Comparison of ENCODE assay signal across 19 mouse cellular contexts in genomic region chr6:4549846-4550548, GRCm38 (mm10). TPM values are rescaled to one million over a fixed set of nuclear protein-coding genes. Genes with fewer than 3 reads are reported as not detected.
DNase-seq lines count a peak whose midpoint lies in the region; ATAC-seq and TF ChIP-seq lines count a peak whose summit lies in the region.
"Had no signal": no experiment of that assay in that cellular context is flagged by ENCODE, and none has a peak within 500 bp of the region (broad histone marks: within the 10 kb centered on the region; RNA-seq: fewer than 3 reads in every experiment).

No protein-coding gene starts in this region.

- DNase-seq in liver, adult 2 months (ENCODE audit: extremely low read depth, low read depth, low spot score), result peak; percentile 16
- DNase-seq in liver, embryonic 11.5 days (ENCODE audit: low spot score), result no peak
- DNase-seq in brain, embryonic 14.5 days (ENCODE audit: low read depth), result peak; percentile 44
- no peak for DNase-seq in left cerebral cortex, postnatal 4 days
- DNase-seq in kidney, postnatal 14 days, result no peak
- DNase-seq: cerebellum, postnatal 10 days; gastrocnemius, postnatal 10 days; heart, postnatal 10 days; kidney, adult 11 months; kidney, postnatal 10 days; lung, postnatal 4 days; right cerebral cortex, postnatal 4 days; thymus, adult 18-20 months had no signal

- intact Hi-C loops in left cerebral cortex, postnatal 4 days (cut with DNase I), result loop anchor here (10.0 kb wide), 2 partner anchors 135 to 835 kb away; partner anchors contain the start of gene Asb4

- no peaks in the 10 kb centered on the region for H3K36me3 ChIP-seq in liver, adult 2 months (ENCODE audit: control insufficient read depth, insufficient read depth, low read length)
- H3K36me3 ChIP-seq in liver, embryonic 11.5 days (ENCODE audit: control insufficient read depth, insufficient read depth, low read length), result no peaks in the 10 kb centered on the region
- H3K36me3 ChIP-seq in intestine, embryonic 15.5 days, result no peaks in the 10 kb centered on the region
- H3K36me3 ChIP-seq in midbrain, embryonic 16.5 days (ENCODE audit: control insufficient read depth, insufficient read depth, low read length), result no peaks in the 10 kb centered on the region
- H3K36me3 ChIP-seq: liver, embryonic 15.5 days had no signal

- H3K27ac ChIP-seq in liver, adult 2 months (replicated peaks; ENCODE audit: insufficient read depth, low read depth, low read length), result no peak overlapping the region
- no peak overlapping the region for H3K27ac ChIP-seq in liver, embryonic 11.5 days (ENCODE audit: low read depth, low read length)
- H3K27ac ChIP-seq in intestine, embryonic 15.5 days, result no peak overlapping the region
- H3K27ac ChIP-seq in midbrain, embryonic 16.5 days (ENCODE audit: low read length), result no peak overlapping the region
- H3K27ac ChIP-seq: liver, embryonic 15.5 days had no signal

- no peak for ATAC-seq in liver, embryonic 11.5 days (replicated peaks; ENCODE audit: low FRiP score)
- peak; percentile 43; the same call in 1 of the 2 replicates for ATAC-seq in intestine, embryonic 15.5 days
- ATAC-seq in midbrain, embryonic 16.5 days, result 0 out of 2 replicates have a peak, but pooled peaks have one; percentile 55
- ATAC-seq: activated CD4-positive, CD25-positive, alpha-beta regulatory T cell, adult 4 months; forebrain, embryonic 16.5 days had no signal

- no peaks in the 10 kb centered on the region; the same call in 1 of the 2 replicates for H3K4me1 ChIP-seq in liver, adult 2 months (ENCODE audit: control insufficient read depth, insufficient read depth, low read length)
- H3K4me1 ChIP-seq in liver, embryonic 11.5 days (replicated peaks; ENCODE audit: control insufficient read depth, insufficient read depth, low read length), result no peaks in the 10 kb centered on the region
- H3K4me1 ChIP-seq in intestine, embryonic 15.5 days (replicated peaks), result no peaks in the 10 kb centered on the region
- peaks cover 2% of the 10 kb centered on the region; the same call in 1 of the 2 replicates for H3K4me1 ChIP-seq in midbrain, embryonic 16.5 days (ENCODE audit: control insufficient read depth, insufficient read depth, low read length)
- H3K4me1 ChIP-seq: liver, embryonic 15.5 days had no signal

- H3K27me3 ChIP-seq in liver, adult 2 months (ENCODE audit: control insufficient read depth, insufficient read depth, low read length), result no peaks in the 10 kb centered on the region
- no peaks in the 10 kb centered on the region for H3K27me3 ChIP-seq in liver, embryonic 11.5 days (replicated peaks; ENCODE audit: control insufficient read depth, insufficient read depth, low read length)
- H3K27me3 ChIP-seq in intestine, embryonic 15.5 days (replicated peaks), result no peaks in the 10 kb centered on the region
- H3K27me3 ChIP-seq in midbrain, embryonic 16.5 days (ENCODE audit: control insufficient read depth, insufficient read depth, low read depth, low read length), result no peaks in the 10 kb centered on the region
- H3K27me3 ChIP-seq: CH12.LX; liver, embryonic 15.5 days had no signal

- TF ChIP-seq POLR2A in liver, adult 2 months (IDR thresholded peaks at IDR 0.05; ENCODE audit: extremely low read depth, insufficient read depth, low read length), result no peak
- TF ChIP-seq POLR2A in brain, embryonic 14.5 days (IDR thresholded peaks at IDR 0.05; ENCODE audit: borderline replicate concordance, extremely low read depth, insufficient read depth, insufficient read length, poor library complexity, severe bottlenecking), result no peak

- 30% methylated on average over 11 of the region's 11 CpGs for WGBS in liver, adult 2 months
- WGBS in liver, embryonic 11.5 days, result 49% methylated on average over 11 of the region's 11 CpGs
- WGBS in intestine, embryonic 15.5 days, result 49% methylated on average over 11 of the region's 11 CpGs
- WGBS in midbrain, embryonic 16.5 days, result 35% methylated on average over 11 of the region's 11 CpGs

- H3K4me3 ChIP-seq in liver, adult 2 months (ENCODE audit: insufficient read depth, low read depth, low read length), result no peak overlapping the region
- no peak overlapping the region for H3K4me3 ChIP-seq in liver, embryonic 11.5 days (ENCODE audit: low read depth, low read length)
- no peak overlapping the region for H3K4me3 ChIP-seq in intestine, embryonic 15.5 days (replicated peaks)
- no peak overlapping the region for H3K4me3 ChIP-seq in midbrain, embryonic 16.5 days (ENCODE audit: low read depth, low read length)
- H3K4me3 ChIP-seq: liver, embryonic 15.5 days had no signal

- no peak overlapping the region for H3K9ac ChIP-seq in liver, adult 2 months (ENCODE audit: low read depth, low read length)
- H3K9ac ChIP-seq in liver, embryonic 11.5 days (ENCODE audit: low read depth, low read length), result no peak overlapping the region
- H3K9ac ChIP-seq in intestine, embryonic 15.5 days, result no peak overlapping the region
- no peak overlapping the region for H3K9ac ChIP-seq in midbrain, embryonic 16.5 days (ENCODE audit: low read depth, low read length)
- H3K9ac ChIP-seq: liver, embryonic 15.5 days had no signal

- no peaks in the 10 kb centered on the region for H3K9me3 ChIP-seq in liver, embryonic 11.5 days (ENCODE audit: control insufficient read depth, low read length)
- H3K9me3 ChIP-seq in intestine, embryonic 15.5 days, result no peaks in the 10 kb centered on the region
- no peaks in the 10 kb centered on the region for H3K9me3 ChIP-seq in midbrain, embryonic 16.5 days (replicated peaks; ENCODE audit: control insufficient read depth, low read length, poor library complexity, severe bottlenecking)
- H3K9me3 ChIP-seq: liver, embryonic 15.5 days had no signal

- no peak overlapping the region for H3K4me2 ChIP-seq in liver, embryonic 11.5 days
- H3K4me2 ChIP-seq in intestine, embryonic 15.5 days (replicated peaks), result no peak overlapping the region
- no peak overlapping the region for H3K4me2 ChIP-seq in midbrain, embryonic 16.5 days (ENCODE audit: low read length)
- H3K4me2 ChIP-seq: liver, embryonic 15.5 days had no signal

- H3K79me2 ChIP-seq in liver, adult 2 months (ENCODE audit: control insufficient read depth, insufficient read depth, low read length), result no peaks in the 10 kb centered on the region

- TF ChIP-seq CTCF in liver, adult 2 months (IDR thresholded peaks at IDR 0.05; ENCODE audit: low read depth, low read length), result no peak
- TF ChIP-seq CTCF in brain, embryonic 14.5 days (IDR thresholded peaks at IDR 0.05; ENCODE audit: borderline replicate concordance, extremely low read depth, insufficient read depth, insufficient read length), result no peak

RNA-seq across cellular contexts. Expression of gene Col1a2, which starts 45.4 kb away (rescaled TPM):
- 4.6 and 7.0 TPM in 2 replicates for total RNA-seq in liver, adult 2 months (2014; rRNA removed)
- polyA plus RNA-seq in liver, adult 2 months (2012; rRNA removed), result 4.8 and 8.1 TPM in 2 replicates
- 144 and 156 TPM in 2 replicates for polyA plus RNA-seq in liver, embryonic 11.5 days (2014; fragmentation: Nextera tagmentation; extraction: Ambion mirVana)
- polyA plus RNA-seq in brain, embryonic 14.5 days (2012; rRNA removed), result 66.5 and 187 TPM in 2 replicates
- 472 and 528 TPM in 2 replicates for polyA plus RNA-seq in intestine, embryonic 15.5 days (2015; fragmentation: Nextera tagmentation; extraction: Ambion mirVana)
- 62.8 and 78.9 TPM in 2 replicates for polyA plus RNA-seq in midbrain, embryonic 16.5 days (2015; fragmentation: Nextera tagmentation; extraction: Ambion mirVana)
- 10 to 100 TPM; 67.5 to 70.6 TPM for total RNA-seq in left cerebral cortex, postnatal 4 days (2021)
- total RNA-seq: CH12.LX had no signal
- polyA plus RNA-seq: activated CD4-positive, CD25-positive, alpha-beta regulatory T cell, adult 4 months had no signal

RNA-seq across cellular contexts. Expression of gene Casd1, which starts 50.6 kb away (rescaled TPM):
- 25.4 and 28.0 TPM in 2 replicates for total RNA-seq in liver, adult 2 months (2014; rRNA removed)
- 9.1 and 9.4 TPM in 2 replicates for polyA plus RNA-seq in liver, adult 2 months (2012; rRNA removed)
- polyA plus RNA-seq in liver, embryonic 11.5 days (2014; fragmentation: Nextera tagmentation; extraction: Ambion mirVana), result 29.4 and 29.8 TPM in 2 replicates
- polyA plus RNA-seq in brain, embryonic 14.5 days (2012; rRNA removed), result 46.6 and 51.4 TPM in 2 replicates
- 20.3 and 22.7 TPM in 2 replicates for polyA plus RNA-seq in intestine, embryonic 15.5 days (2015; fragmentation: Nextera tagmentation; extraction: Ambion mirVana)
- polyA plus RNA-seq in midbrain, embryonic 16.5 days (2015; fragmentation: Nextera tagmentation; extraction: Ambion mirVana), result 48.6 and 49.4 TPM in 2 replicates
- total RNA-seq in left cerebral cortex, postnatal 4 days (2021), result 10 to 100 TPM; 46.1 to 46.4 TPM

Comparison
In these comparisons a context has a peak if more than half of its experiments do, and no peak if none do; other contexts are left out.
1. DNase-seq: peak in liver, adult 2 months (single experiment) and brain, embryonic 14.5 days (single experiment); none in liver, embryonic 11.5 days (single experiment), left cerebral cortex, postnatal 4 days (single experiment) and kidney, postnatal 14 days (single experiment).